Mouse (Mus musculus) kidney, adult 2 months (tissue): Measurements from ENCODE around the gene Celf2.

Experiments
- CTCF ChIP-seq: fragments of 200-500 bp; conservative IDR thresholded peaks from 2 replicates; pipeline ENCODE4 v1.5.1; 2011; ENCODE audit warnings: low read depth, mild to moderate bottlenecking, control low read depth, low read length, moderate library complexity, mixed read lengths; ENCODE audit not compliant: insufficient read depth, insufficient read length
- POLR2A ChIP-seq: fragments of 200-500 bp; IDR thresholded peaks from one replicate; pipeline ENCODE4 v1.6.1; 2011; ENCODE audit warnings: low read depth, low read length, control low read depth

- TF ChIP-seq CTCF (no peak), POLR2A (no peak)
Measured at GRCm38 (mm10) chr2:7255386-7255785, 254.0 kb downstream of the Celf2 start.
